Mouse (Mus musculus): ENCODE measurements around the gene Smim12. TPM values are rescaled to one million over a fixed set of nuclear protein-coding genes. Genes with fewer than 3 reads are reported as not detected.

Smim12 gene
- polyA plus RNA-seq, 1 experiment, result 85.9 TPM

GRCm38 (mm10) chr4:127232551-127232950, 11.0 kb upstream of the Smim12 start:
- no peak overlapping the region for H3K4me3 ChIP-seq (ENCODE audit: insufficient read depth, low read length)
- no peak overlapping the region for H3K27ac ChIP-seq (ENCODE audit: insufficient read depth, low read length)
- H3K4me1 ChIP-seq (ENCODE audit: control insufficient read depth, insufficient read depth, low read length), result peaks cover 6% of the 10 kb centered on the region
- TF ChIP-seq POLR2A (IDR thresholded peaks at IDR 0.05; ENCODE audit: extremely low read depth, insufficient read depth, low read length) (no peak), CTCF (IDR thresholded peaks at IDR 0.05; ENCODE audit: extremely low read depth, insufficient read depth, low read length) (no peak)

- TF ChIP-seq POLR2A (IDR thresholded peaks at IDR 0.05; ENCODE audit: extremely low read depth, insufficient read depth, low read length) (no peak), CTCF (IDR thresholded peaks at IDR 0.05; ENCODE audit: extremely low read depth, insufficient read depth, low read length) (no peak)
- Histone ChIP-seq H3K27ac (ENCODE audit: insufficient read depth, low read length) (no peak overlapping the region), H3K4me1 (ENCODE audit: control insufficient read depth, insufficient read depth, low read length) (peaks cover 6% of the 10 kb centered on the region), H3K4me3 (ENCODE audit: insufficient read depth, low read length) (no peak overlapping the region)
These were observed 10.0 kb upstream of the Smim12 start for GRCm38 (mm10) chr4:127233416-127234125.

- Histone ChIP-seq H3K27ac (ENCODE audit: insufficient read depth, low read length) (no peak overlapping the region), H3K4me1 (ENCODE audit: control insufficient read depth, insufficient read depth, low read length) (peaks cover 6% of the 10 kb centered on the region), H3K4me3 (ENCODE audit: insufficient read depth, low read length) (0 out of 2 replicates have a peak overlapping the region, but pooled peaks have one; percentile 5)
- peak; percentile 47 for TF ChIP-seq CTCF (IDR thresholded peaks at IDR 0.05; ENCODE audit: extremely low read depth, insufficient read depth, low read length)
- TF ChIP-seq POLR2A (IDR thresholded peaks at IDR 0.05; ENCODE audit: extremely low read depth, insufficient read depth, low read length), result no peak
These were observed 7.7 kb upstream of the Smim12 start for GRCm38 (mm10) chr4:127235742-127236487.

DNA sequence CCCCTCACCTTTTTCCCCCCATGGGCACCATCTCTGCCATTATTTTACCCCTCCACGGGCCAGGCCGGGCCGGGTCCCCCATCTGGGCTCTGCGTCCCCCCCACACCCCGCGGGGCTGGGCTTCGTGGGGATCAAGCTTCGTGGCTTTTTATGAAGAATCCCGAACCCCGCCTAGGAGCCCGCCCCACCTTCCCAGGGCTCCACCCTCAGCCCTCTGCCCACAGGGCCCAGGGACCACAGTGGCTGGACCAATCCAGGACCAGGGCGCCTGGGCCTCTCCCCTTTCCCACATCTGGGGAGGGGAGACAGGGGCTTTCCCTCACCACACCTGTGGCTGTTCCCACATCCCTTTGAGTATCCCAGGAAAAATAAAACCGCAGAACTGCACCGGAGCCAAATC, 7.0 kb upstream of the Smim12 start:
- TF ChIP-seq CTCF (IDR thresholded peaks at IDR 0.05; ENCODE audit: extremely low read depth, insufficient read depth, low read length) (no peak), POLR2A (IDR thresholded peaks at IDR 0.05; ENCODE audit: extremely low read depth, insufficient read depth, low read length) (no peak)
- Histone ChIP-seq H3K4me1 (ENCODE audit: control insufficient read depth, insufficient read depth, low read length) (peaks cover 3% of the 10 kb centered on the region), H3K4me3 (ENCODE audit: insufficient read depth, low read length) (no peak overlapping the region), H3K27ac (ENCODE audit: insufficient read depth, low read length) (no peak overlapping the region)

GRCm38 (mm10) chr4:127237271-127237670, 6.3 kb upstream of the Smim12 start:
- TF ChIP-seq POLR2A (IDR thresholded peaks at IDR 0.05; ENCODE audit: extremely low read depth, insufficient read depth, low read length) (no peak), CTCF (IDR thresholded peaks at IDR 0.05; ENCODE audit: extremely low read depth, insufficient read depth, low read length) (no peak)
- Histone ChIP-seq H3K4me3 (ENCODE audit: insufficient read depth, low read length) (no peak overlapping the region), H3K27ac (ENCODE audit: insufficient read depth, low read length) (no peak overlapping the region), H3K4me1 (ENCODE audit: control insufficient read depth, insufficient read depth, low read length) (no peaks in the 10 kb centered on the region; the same call in 1 of the 2 replicates)

GRCm38 (mm10) chr4:127242696-127243095, 888 bp upstream of the Smim12 start:
- TF ChIP-seq POLR2A (IDR thresholded peaks at IDR 0.05; ENCODE audit: extremely low read depth, insufficient read depth, low read length), result no peak
- no peak for TF ChIP-seq CTCF (IDR thresholded peaks at IDR 0.05; ENCODE audit: extremely low read depth, insufficient read depth, low read length)
- H3K27ac ChIP-seq (ENCODE audit: insufficient read depth, low read length), result no peak overlapping the region
- no peak overlapping the region for H3K4me3 ChIP-seq (ENCODE audit: insufficient read depth, low read length)
- H3K4me1 ChIP-seq (ENCODE audit: control insufficient read depth, insufficient read depth, low read length), result peaks cover 4% of the 10 kb centered on the region; the same call in 1 of the 2 replicates

- Histone ChIP-seq H3K4me3 (ENCODE audit: insufficient read depth, low read length) (peak overlapping the region; percentile 88), H3K4me1 (ENCODE audit: control insufficient read depth, insufficient read depth, low read length) (peaks cover 4% of the 10 kb centered on the region; the same call in 1 of the 2 replicates), H3K27ac (ENCODE audit: insufficient read depth, low read length) (peak overlapping the region; percentile 40; the same call in 1 of the 2 replicates)
- TF ChIP-seq POLR2A (IDR thresholded peaks at IDR 0.05; ENCODE audit: extremely low read depth, insufficient read depth, low read length) (no peak), CTCF (IDR thresholded peaks at IDR 0.05; ENCODE audit: extremely low read depth, insufficient read depth, low read length) (no peak)
These were observed 369 bp downstream of the Smim12 start for GRCm38 (mm10) chr4:127243953-127244352.

GRCm38 (mm10) chr4:127249701-127250349, 6.2 kb downstream of the Smim12 start:
- TF ChIP-seq CTCF (IDR thresholded peaks at IDR 0.05; ENCODE audit: extremely low read depth, insufficient read depth, low read length), result peak; percentile 98
- no peak for TF ChIP-seq POLR2A (IDR thresholded peaks at IDR 0.05; ENCODE audit: extremely low read depth, insufficient read depth, low read length)
- H3K4me3 ChIP-seq (ENCODE audit: insufficient read depth, low read length), result no peak overlapping the region
- no peak overlapping the region for H3K27ac ChIP-seq (ENCODE audit: insufficient read depth, low read length)
- H3K4me1 ChIP-seq (ENCODE audit: control insufficient read depth, insufficient read depth, low read length), result peaks cover 3% of the 10 kb centered on the region; the same call in 1 of the 2 replicates

DNA sequence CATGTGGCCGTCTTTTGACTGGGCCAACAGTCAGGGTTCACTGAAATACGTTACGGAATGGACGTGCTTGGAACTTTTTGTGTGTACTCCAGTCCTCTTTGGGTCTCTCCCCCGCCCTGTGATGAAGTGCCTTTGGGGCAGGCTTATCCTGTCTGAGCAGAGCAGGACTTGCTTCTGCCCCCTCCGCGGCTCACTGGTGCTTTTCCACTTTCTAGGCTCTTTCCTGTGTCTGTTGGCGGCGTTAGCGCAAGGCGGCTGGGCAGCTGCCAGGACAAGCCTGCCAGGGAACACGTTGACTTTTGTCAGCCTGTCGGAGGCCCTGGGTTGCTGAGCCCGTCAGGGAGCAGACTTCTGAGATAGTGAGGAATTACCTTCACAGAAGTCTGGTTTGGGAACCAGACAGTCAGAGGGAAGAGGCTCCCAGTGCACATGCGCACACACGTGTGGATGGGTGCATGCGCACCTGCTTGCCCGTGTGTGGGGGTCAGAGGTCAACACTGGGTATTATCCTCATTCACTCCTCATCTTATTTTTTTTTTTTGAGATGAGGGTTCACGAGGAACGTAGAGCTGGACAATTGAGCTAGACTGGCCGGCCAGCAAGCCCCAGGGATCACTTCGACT, 8.5 kb downstream of the Smim12 start:
- Histone ChIP-seq H3K27ac (ENCODE audit: insufficient read depth, low read length) (no peak overlapping the region), H3K4me1 (ENCODE audit: control insufficient read depth, insufficient read depth, low read length) (peaks cover 3% of the 10 kb centered on the region; the same call in 1 of the 2 replicates), H3K4me3 (ENCODE audit: insufficient read depth, low read length) (no peak overlapping the region)
- TF ChIP-seq CTCF (IDR thresholded peaks at IDR 0.05; ENCODE audit: extremely low read depth, insufficient read depth, low read length) (no peak), POLR2A (IDR thresholded peaks at IDR 0.05; ENCODE audit: extremely low read depth, insufficient read depth, low read length) (no peak)

Data from cortical plate, adult 2 months (tissue).